Mouse (Mus musculus) intestine, postnatal 0 days (tissue): ENCODE data around the gene Wdr83. TPM values are rescaled to one million over a fixed set of nuclear protein-coding genes. Genes with fewer than 3 reads are reported as not detected.

Source experiments
- ATAC-seq: fragments of 200-750 bp; cut with Nextera tagmentation; 2 replicates; pipeline ENCODE4 v1.8.0; 2017; ENCODE audit warnings: mild to moderate bottlenecking, moderate TSS enrichment, moderate library complexity
- H3K27ac ChIP-seq: fragments of 300-500 bp; sonication (generic); 2 replicates; pipeline ENCODE4 v1.5.1; 2014; ENCODE audit warnings: mild to moderate bottlenecking, low read depth, low read length, moderate library complexity
- H3K27me3 ChIP-seq: fragments of 300-500 bp; sonication (generic); replicated peaks from 2 replicates; pipeline ENCODE4 v1.6.1; 2014; ENCODE audit warnings: low read length, mixed read lengths; ENCODE audit not compliant: control insufficient read depth, insufficient read depth
- H3K36me3 ChIP-seq: fragments of 300-500 bp; sonication (generic); 2 replicates; pipeline ENCODE4 v1.6.1; 2014; ENCODE audit warnings: mild to moderate bottlenecking, moderate library complexity; ENCODE audit not compliant: control insufficient read depth, insufficient read depth
- H3K4me1 ChIP-seq: fragments of 300-500 bp; sonication (generic); replicated peaks from 2 replicates; pipeline ENCODE4 v1.6.1; 2014; ENCODE audit warnings: antibody characterized with exemption, low read length, mixed read lengths; ENCODE audit not compliant: control insufficient read depth, insufficient read depth
- H3K4me2 ChIP-seq: fragments of 300-500 bp; sonication (generic); replicated peaks from 2 replicates; pipeline ENCODE4 v1.6.1; 2014; ENCODE audit warnings: low read depth, mild to moderate bottlenecking, moderate library complexity
- H3K4me3 ChIP-seq: fragments of 300-500 bp; sonication (generic); 2 replicates; pipeline ENCODE4 v1.5.1; 2014; ENCODE audit warnings: low read depth, low read length
- H3K9ac ChIP-seq: fragments of 300-500 bp; sonication (generic); 2 replicates; pipeline ENCODE4 v1.6.1; 2014; ENCODE audit warnings: mild to moderate bottlenecking, low read depth, low read length
- H3K9me3 ChIP-seq: fragments of 300-500 bp; sonication (generic); 2 replicates; pipeline ENCODE4 v1.6.1; 2016; ENCODE audit warnings: mixed run types; ENCODE audit not compliant: control insufficient read depth
- CTCF ChIP-seq: sonication (generic); IDR thresholded peaks from 2 replicates; pipeline ENCODE4 v1.5.1; 2016; ENCODE audit warnings: low read depth, mild to moderate bottlenecking, control low read depth, antibody characterized with exemption, moderate library complexity
- WGBS: fragments of 180-500 bp; shearing (Covaris S2); extraction: QIAGEN DNeasy Blood & Tissue Kit; methylation state at CpG from one replicate; pipeline ENCODE4 v1.1.7; 2014; 5-methylcytosine and 5-hydroxymethylcytosine counted together
- polyA plus RNA-seq: library from polyadenylated mRNA; unstranded; fragments of >200 nt; fragmentation: Nextera tagmentation; extraction: Ambion mirVana; gene quantifications from 2 replicates; pipeline ENCODE4 v1.2.1, GENCODE M21; 2015

Gene Wdr83
- polyA plus RNA-seq, 1 experiment from 2014 or later: 23.0 TPM

- Histone ChIP-seq H3K27me3 (no peaks in the 10 kb centered on the region), H3K4me1 (peaks cover 5% of the 10 kb centered on the region; the same call in 1 of the 2 replicates), H3K9me3 (no peaks in the 10 kb centered on the region), H3K4me2 (no peak overlapping the region), H3K27ac (no peak overlapping the region), H3K36me3 (peaks cover 21% of the 10 kb centered on the region), H3K4me3 (no peak overlapping the region), H3K9ac (no peak overlapping the region)
- WGBS: 48% methylated on average over 1 of the region's 1 CpGs
- ATAC-seq: no peak
- no peak for TF ChIP-seq CTCF
These were observed 47.2 kb downstream of the Wdr83 start for GRCm38 (mm10) chr8:85033867-85034266.

- H3K27ac ChIP-seq: no peak overlapping the region
These were observed 48.3 kb downstream of the Wdr83 start for GRCm38 (mm10) chr8:85032622-85033311.

DNA sequence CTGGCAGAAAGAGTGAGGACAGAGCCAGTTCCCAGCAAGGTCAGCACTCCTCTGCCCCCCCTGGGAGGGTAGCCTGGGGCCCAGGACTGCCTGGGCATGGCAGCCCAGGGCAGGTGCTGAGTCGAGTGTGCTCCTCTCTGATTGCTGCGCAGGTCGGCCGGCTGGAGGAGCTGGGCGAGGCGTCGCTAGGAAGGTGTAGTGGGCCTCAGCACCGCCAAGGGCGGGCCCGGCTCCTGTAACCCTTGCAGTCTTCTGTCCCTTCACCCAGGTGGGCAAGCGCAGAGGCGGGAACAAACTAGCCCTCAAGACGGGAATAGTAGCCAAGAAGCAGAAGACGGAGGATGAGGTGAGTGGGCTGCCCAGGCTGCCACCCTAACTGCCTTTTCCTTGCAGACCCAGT, 51.8 kb downstream of the Wdr83 start:
- no peaks in the 10 kb centered on the region for H3K9me3 ChIP-seq
- H3K27ac ChIP-seq: peak overlapping the region; percentile 41; the same call in 1 of the 2 replicates
- peak overlapping the region; percentile 91 for H3K4me2 ChIP-seq
- H3K4me3 ChIP-seq: 0 out of 2 replicates have a peak overlapping the region, but pooled peaks have one; percentile 99
- no peak for ATAC-seq
- H3K36me3 ChIP-seq: peaks cover 21% of the 10 kb centered on the region
- no peak for TF ChIP-seq CTCF
- H3K9ac ChIP-seq: no peak overlapping the region
- WGBS: 57% methylated on average over 14 of the region's 14 CpGs
- 0 out of 2 replicates have a peak, but pooled peaks cover 5% of the 10 kb centered on the region for H3K4me1 ChIP-seq
- no peaks in the 10 kb centered on the region for H3K27me3 ChIP-seq

More at GRCm38 (mm10) chr8:85032622-85033311, 48.3 kb downstream of the Wdr83 start:
- no peak for ATAC-seq
- H3K4me2 ChIP-seq: no peak overlapping the region
- peaks cover 6% of the 10 kb centered on the region; the same call in 1 of the 2 replicates for H3K4me1 ChIP-seq
- H3K27me3 ChIP-seq: no peaks in the 10 kb centered on the region
- no peak overlapping the region for H3K4me3 ChIP-seq
- 71% methylated on average over 4 of the region's 4 CpGs for WGBS
- no peaks in the 10 kb centered on the region for H3K9me3 ChIP-seq
- no peak overlapping the region for H3K9ac ChIP-seq
- peaks cover 21% of the 10 kb centered on the region for H3K36me3 ChIP-seq
- TF ChIP-seq CTCF: no peak

GRCm38 (mm10) chr8:85027922-85028321, 53.2 kb downstream of the Wdr83 start:
- no peak for ATAC-seq
- H3K9me3 ChIP-seq: no peaks in the 10 kb centered on the region
- no peaks in the 10 kb centered on the region for H3K27me3 ChIP-seq
- peak; percentile 36; the same call in 1 of the 2 replicates for TF ChIP-seq CTCF
- H3K27ac ChIP-seq: no peak overlapping the region
- H3K4me3 ChIP-seq: peak overlapping the region; percentile 99
- H3K36me3 ChIP-seq: peaks cover 33% of the 10 kb centered on the region
- H3K4me2 ChIP-seq: peak overlapping the region; percentile 91
- 0 out of 2 replicates have a peak, but pooled peaks cover 5% of the 10 kb centered on the region for H3K4me1 ChIP-seq
- 7% methylated on average over 2 of the region's 2 CpGs for WGBS
- peak overlapping the region; percentile 96 for H3K9ac ChIP-seq

GRCm38 (mm10) chr8:85027516-85027855, 53.6 kb downstream of the Wdr83 start:
- Histone ChIP-seq H3K4me3 (peak overlapping the region; percentile 99), H3K27ac (peak overlapping the region; percentile 93), H3K27me3 (no peaks in the 10 kb centered on the region), H3K9me3 (no peaks in the 10 kb centered on the region), H3K4me2 (peak overlapping the region; percentile 91), H3K36me3 (peaks cover 35% of the 10 kb centered on the region), H3K9ac (peak overlapping the region; percentile 96), H3K4me1 (0 out of 2 replicates have a peak, but pooled peaks cover 5% of the 10 kb centered on the region)
- ATAC-seq: no peak
- no peak for TF ChIP-seq CTCF
- WGBS: 1% methylated on average over 13 of the region's 13 CpGs

- H3K4me3 ChIP-seq: peak within 1 kb of the TSS; percentile 99
- WGBS: under 1% methylated on average over 72 of the region's 75 CpGs
- peak within 1 kb of the TSS; percentile 91 for H3K4me2 ChIP-seq
- H3K36me3 ChIP-seq: peaks cover 35% of the 10 kb centered on the region
- no peak for TF ChIP-seq CTCF
- peak within 1 kb of the TSS; percentile 93 for H3K27ac ChIP-seq
- peak; percentile 78 for ATAC-seq
- H3K9ac ChIP-seq: peak within 1 kb of the TSS; percentile 96
- H3K27me3 ChIP-seq: no peaks in the 10 kb centered on the region
- no peaks in the 10 kb centered on the region for H3K9me3 ChIP-seq
- H3K4me1 ChIP-seq: 0 out of 2 replicates have a peak, but pooled peaks cover 5% of the 10 kb centered on the region
These were observed 54.2 kb downstream of the Wdr83 start, which contains the start of gene Trir for GRCm38 (mm10) chr8:85026670-85027515. TSS of gene Trir (plus strand) at chr8:85026823.
